Mouse (Mus musculus): ENCODE results near the gene Snai1. TPM values are rescaled to one million over a fixed set of nuclear protein-coding genes. Genes with fewer than 3 reads are reported as not detected.
A peak's percentile ranks its signal among the peaks of the same experiment; 100 is the strongest.

The Snai1 gene
- 1.5 TPM in 2 replicates for polyA plus RNA-seq (2015; fragmentation: Nextera tagmentation; extraction: Ambion mirVana)

DNA sequence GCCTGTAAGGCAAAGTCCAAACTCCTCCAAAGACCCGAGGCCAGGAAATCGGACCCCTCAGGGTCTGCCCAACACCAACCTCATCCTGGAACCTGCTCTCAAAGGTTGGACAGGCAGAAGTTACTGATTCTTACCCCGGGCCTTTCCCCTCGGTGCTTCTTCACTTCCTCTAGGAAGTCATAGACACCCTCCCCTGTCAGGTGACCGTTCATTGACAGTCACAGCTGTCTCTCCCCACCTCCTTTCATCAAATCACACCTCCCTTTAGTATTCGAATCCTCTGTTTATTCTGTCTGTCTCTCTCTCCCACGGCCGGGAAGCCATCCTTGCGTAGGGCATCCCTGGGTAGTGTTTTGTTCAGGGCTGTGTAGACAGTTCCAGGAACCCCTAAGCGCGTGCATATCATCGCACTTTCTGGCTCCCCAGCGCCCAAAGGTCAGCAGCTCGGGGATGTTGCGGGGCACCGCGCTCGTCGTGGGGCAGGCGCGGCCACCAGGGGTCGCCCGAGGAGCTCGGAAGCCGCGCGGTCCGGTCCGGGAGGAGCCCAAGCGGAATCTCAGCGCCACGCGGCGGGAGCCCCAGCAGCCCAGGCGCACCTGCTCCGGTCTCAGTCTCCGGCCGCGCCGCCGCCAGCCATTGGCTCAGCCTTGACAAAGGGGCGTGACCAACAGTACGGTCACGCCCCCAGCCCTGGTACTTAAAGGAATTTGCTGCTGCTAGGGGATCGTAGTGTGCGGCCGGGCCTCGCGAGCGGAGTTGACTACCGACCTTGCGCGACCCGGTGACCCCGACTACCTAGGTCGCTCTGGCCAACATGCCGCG, at the start of gene Snai1:
TSS of gene Snai1 (plus strand) at position 720 of the 822 bp plus-strand sequence.
- Histone ChIP-seq H3K9me3 (replicated peaks; ENCODE audit: control insufficient read depth, low read length) (no peaks in the 10 kb centered on the region), H3K36me3 (ENCODE audit: control insufficient read depth, insufficient read depth) (no peaks in the 10 kb centered on the region), H3K9ac (ENCODE audit: low read depth, low read length) (peak within 1 kb of the TSS; percentile 57), H3K4me3 (ENCODE audit: low read depth, low read length) (peak within 1 kb of the TSS; percentile 56), H3K4me2 (ENCODE audit: low read depth, low read length) (peak within 1 kb of the TSS; percentile 70), H3K4me1 (ENCODE audit: control insufficient read depth, low read depth, low read length) (peaks cover 8% of the 10 kb centered on the region), H3K27me3 (ENCODE audit: control insufficient read depth, insufficient read depth, low read depth, low read length) (peaks cover 49% of the 10 kb centered on the region), H3K27ac (ENCODE audit: low read length) (no peak within 1 kb of the TSS)
- WGBS (ENCODE audit: insufficient replicate concordance): under 1% methylated on average over 54 of the region's 58 CpGs
- peak; percentile 95 for ATAC-seq (ENCODE audit: low read depth)

DNA sequence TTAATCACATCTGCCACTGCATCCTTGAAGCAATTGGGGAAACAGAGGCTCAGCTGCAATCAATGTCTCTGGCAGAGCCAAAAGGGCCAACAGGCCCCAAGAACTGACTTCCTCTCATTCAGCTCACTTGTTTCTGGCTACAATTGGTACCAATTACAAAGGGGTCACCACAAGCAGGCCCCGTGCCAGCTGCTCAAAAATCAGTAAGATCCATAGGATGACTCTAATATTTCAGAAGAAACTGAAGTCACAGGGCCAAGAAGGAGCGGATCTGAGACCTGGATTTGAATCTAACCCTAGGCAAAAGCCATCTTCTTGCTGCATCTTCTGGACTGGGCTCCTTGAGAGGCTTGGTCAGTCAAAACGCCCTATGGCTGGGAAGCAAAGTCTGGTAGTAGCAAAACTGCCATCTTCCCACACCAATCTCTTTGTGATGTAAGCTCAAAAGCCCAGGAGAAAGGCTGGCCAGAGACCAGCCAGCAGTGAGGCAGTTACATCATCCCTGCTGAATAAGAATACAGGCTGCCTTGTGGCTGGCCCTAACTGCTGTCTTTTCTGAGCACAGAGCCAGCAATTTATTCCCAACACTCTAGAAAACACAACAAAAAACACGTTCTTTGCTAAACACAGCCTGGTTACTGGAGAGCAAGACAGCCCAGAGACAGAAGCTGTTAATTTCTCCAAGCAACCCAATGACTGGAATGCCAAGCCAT, 47.0 kb upstream of the Snai1 start:
- Histone ChIP-seq H3K4me1 (ENCODE audit: control insufficient read depth, low read depth, low read length) (peaks cover 23% of the 10 kb centered on the region), H3K36me3 (ENCODE audit: control insufficient read depth, insufficient read depth) (no peaks in the 10 kb centered on the region), H3K4me3 (ENCODE audit: low read depth, low read length) (peak overlapping the region; percentile 96), H3K9ac (ENCODE audit: low read depth, low read length) (peak overlapping the region; percentile 95), H3K9me3 (replicated peaks; ENCODE audit: control insufficient read depth, low read length) (no peaks in the 10 kb centered on the region), H3K4me2 (ENCODE audit: low read depth, low read length) (peak overlapping the region; percentile 93), H3K27ac (ENCODE audit: low read length) (no peak overlapping the region), H3K27me3 (ENCODE audit: control insufficient read depth, insufficient read depth, low read depth, low read length) (no peaks in the 10 kb centered on the region)
- 66% methylated on average over 4 of the region's 4 CpGs for WGBS (ENCODE audit: insufficient replicate concordance)
- ATAC-seq (ENCODE audit: low read depth): no peak

GRCm38 (mm10) chr2:167491757-167492708, 46.0 kb upstream of the Snai1 start, which contains the start of gene Rnf114:
Gene Rnf114 (plus strand): TSS chr2:167492645.
- Histone ChIP-seq H3K4me1 (ENCODE audit: control insufficient read depth, low read depth, low read length) (peaks cover 23% of the 10 kb centered on the region), H3K9me3 (replicated peaks; ENCODE audit: control insufficient read depth, low read length) (no peaks in the 10 kb centered on the region), H3K36me3 (ENCODE audit: control insufficient read depth, insufficient read depth) (no peaks in the 10 kb centered on the region), H3K27me3 (ENCODE audit: control insufficient read depth, insufficient read depth, low read depth, low read length) (no peaks in the 10 kb centered on the region), H3K4me2 (ENCODE audit: low read depth, low read length) (peak within 1 kb of the TSS; percentile 93), H3K4me3 (ENCODE audit: low read depth, low read length) (peak within 1 kb of the TSS; percentile 96), H3K9ac (ENCODE audit: low read depth, low read length) (peak within 1 kb of the TSS; percentile 95), H3K27ac (ENCODE audit: low read length) (peak within 1 kb of the TSS; percentile 95)
- peak; percentile 68 for ATAC-seq (ENCODE audit: low read depth)
- 3% methylated on average over 52 of the region's 52 CpGs for WGBS (ENCODE audit: insufficient replicate concordance)

DNA sequence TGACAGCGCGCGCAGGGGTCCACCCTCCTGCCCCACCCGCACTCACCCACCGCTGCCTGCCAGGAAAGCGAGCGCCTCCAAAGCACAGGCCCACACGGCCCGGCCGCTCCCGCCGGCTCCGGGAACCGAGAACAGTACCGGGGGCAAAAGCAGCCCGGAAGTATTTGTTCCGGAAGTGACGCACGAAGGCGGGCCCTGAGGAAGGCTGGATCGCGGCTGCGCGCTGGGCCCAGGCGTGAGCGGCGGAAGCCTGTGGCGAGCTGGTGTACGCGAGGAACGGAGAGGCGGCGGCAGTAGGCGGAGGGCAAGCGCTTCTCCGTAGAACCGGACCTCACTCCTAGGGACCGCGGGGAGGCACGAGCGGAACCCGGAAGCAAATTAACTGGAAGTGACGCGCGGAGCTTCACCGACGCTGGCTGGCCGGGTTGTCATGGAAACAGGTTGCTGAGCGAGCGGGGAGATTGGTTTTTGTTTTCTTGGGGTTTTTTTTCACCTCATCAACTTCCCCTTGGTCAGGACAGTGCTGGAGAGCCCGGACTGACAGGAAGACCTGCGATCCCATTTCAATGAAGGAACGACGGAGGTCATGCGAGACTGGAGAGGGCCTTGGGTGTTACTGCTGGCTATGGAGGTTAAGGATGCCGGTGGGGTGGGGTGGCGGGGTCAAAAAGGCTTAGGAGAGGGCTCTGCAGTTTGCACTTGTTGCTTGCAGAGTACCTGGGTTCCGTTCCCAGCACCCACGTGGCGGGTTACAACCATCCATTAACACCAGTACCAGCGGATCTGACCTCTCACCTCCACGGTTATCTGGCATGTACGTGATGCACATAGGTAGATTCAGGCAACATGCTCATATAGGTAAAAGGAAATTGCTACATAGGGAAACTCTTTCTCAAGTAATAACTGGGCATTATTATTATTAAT, 45.0 kb upstream of the Snai1 start, which contains the start of gene Spata2:
TSS of gene Spata2 (minus strand) at position 175 of the 924 bp plus-strand sequence.
- peak within 1 kb of the TSS; percentile 96 for H3K4me3 ChIP-seq (ENCODE audit: low read depth, low read length)
- H3K9ac ChIP-seq (ENCODE audit: low read depth, low read length): peak within 1 kb of the TSS; percentile 95
- H3K36me3 ChIP-seq (ENCODE audit: control insufficient read depth, insufficient read depth): no peaks in the 10 kb centered on the region
- WGBS (ENCODE audit: insufficient replicate concordance): 2% methylated on average over 63 of the region's 63 CpGs
- H3K9me3 ChIP-seq (replicated peaks; ENCODE audit: control insufficient read depth, low read length): no peaks in the 10 kb centered on the region
- peak; percentile 93 for ATAC-seq (ENCODE audit: low read depth)
- peak within 1 kb of the TSS; percentile 93 for H3K4me2 ChIP-seq (ENCODE audit: low read depth, low read length)
- peak within 1 kb of the TSS; percentile 95 for H3K27ac ChIP-seq (ENCODE audit: low read length)
- H3K27me3 ChIP-seq (ENCODE audit: control insufficient read depth, insufficient read depth, low read depth, low read length): no peaks in the 10 kb centered on the region
- peaks cover 23% of the 10 kb centered on the region for H3K4me1 ChIP-seq (ENCODE audit: control insufficient read depth, low read depth, low read length)

- Histone ChIP-seq H3K27ac (ENCODE audit: low read length) (no peak overlapping the region), H3K27me3 (ENCODE audit: control insufficient read depth, insufficient read depth, low read depth, low read length) (no peaks in the 10 kb centered on the region), H3K4me2 (ENCODE audit: low read depth, low read length) (no peak overlapping the region), H3K4me3 (ENCODE audit: low read depth, low read length) (no peak overlapping the region), H3K36me3 (ENCODE audit: control insufficient read depth, insufficient read depth) (no peaks in the 10 kb centered on the region), H3K9ac (ENCODE audit: low read depth, low read length) (no peak overlapping the region), H3K4me1 (ENCODE audit: control insufficient read depth, low read depth, low read length) (peaks cover 14% of the 10 kb centered on the region), H3K9me3 (replicated peaks; ENCODE audit: control insufficient read depth, low read length) (no peaks in the 10 kb centered on the region)
- WGBS (ENCODE audit: insufficient replicate concordance): 54% methylated on average over 7 of the region's 7 CpGs
- ATAC-seq (ENCODE audit: low read depth): no peak
Observed at GRCm38 (mm10) chr2:167496437-167496836, 41.6 kb upstream of the Snai1 start.

DNA sequence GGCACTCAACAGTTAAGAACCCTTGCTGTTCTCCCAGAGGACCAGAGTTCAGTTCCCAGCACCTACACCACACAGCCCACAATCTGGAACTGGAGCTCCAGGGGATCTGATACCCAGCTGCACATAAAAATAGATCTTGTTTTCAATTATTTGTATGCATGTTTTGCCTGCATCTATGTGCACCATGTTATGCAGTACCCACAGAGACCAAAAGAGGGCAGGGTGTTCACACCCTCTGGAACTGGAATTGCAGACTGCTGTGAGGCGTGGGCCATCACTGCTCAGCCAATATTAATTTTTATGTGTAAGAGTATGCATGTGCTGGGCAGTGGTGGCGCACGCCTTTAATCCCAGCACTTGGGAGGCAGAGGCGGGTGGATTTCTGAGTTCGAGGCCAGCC, 40.7 kb upstream of the Snai1 start:
- Histone ChIP-seq H3K4me3 (ENCODE audit: low read depth, low read length) (no peak overlapping the region), H3K27me3 (ENCODE audit: control insufficient read depth, insufficient read depth, low read depth, low read length) (no peaks in the 10 kb centered on the region), H3K36me3 (ENCODE audit: control insufficient read depth, insufficient read depth) (no peaks in the 10 kb centered on the region), H3K9ac (ENCODE audit: low read depth, low read length) (no peak overlapping the region), H3K27ac (ENCODE audit: low read length) (no peak overlapping the region), H3K4me1 (ENCODE audit: control insufficient read depth, low read depth, low read length) (peaks cover 7% of the 10 kb centered on the region), H3K4me2 (ENCODE audit: low read depth, low read length) (no peak overlapping the region), H3K9me3 (replicated peaks; ENCODE audit: control insufficient read depth, low read length) (no peaks in the 10 kb centered on the region)
- ATAC-seq (ENCODE audit: low read depth): no peak
- WGBS (ENCODE audit: insufficient replicate concordance): 60% methylated on average over 5 of the region's 5 CpGs

GRCm38 (mm10) chr2:167502554-167503252, 35.3 kb upstream of the Snai1 start:
- H3K4me2 ChIP-seq (ENCODE audit: low read depth, low read length): peak overlapping the region; percentile 67
- peak; percentile 52 for ATAC-seq (ENCODE audit: low read depth)
- peak overlapping the region; percentile 88 for H3K27ac ChIP-seq (ENCODE audit: low read length)
- H3K4me3 ChIP-seq (ENCODE audit: low read depth, low read length): peak overlapping the region; percentile 94
- peak overlapping the region; percentile 95 for H3K9ac ChIP-seq (ENCODE audit: low read depth, low read length)
- no peaks in the 10 kb centered on the region for H3K9me3 ChIP-seq (replicated peaks; ENCODE audit: control insufficient read depth, low read length)
- peaks cover 4% of the 10 kb centered on the region; the same call in 1 of the 2 replicates for H3K36me3 ChIP-seq (ENCODE audit: control insufficient read depth, insufficient read depth)
- H3K4me1 ChIP-seq (ENCODE audit: control insufficient read depth, low read depth, low read length): peaks cover 29% of the 10 kb centered on the region
- no peaks in the 10 kb centered on the region for H3K27me3 ChIP-seq (ENCODE audit: control insufficient read depth, insufficient read depth, low read depth, low read length)
- 30% methylated on average over 13 of the region's 13 CpGs for WGBS (ENCODE audit: insufficient replicate concordance)

Measured in liver, embryonic 16.5 days (tissue).